ENCODE assay signal across 8 mouse cellular contexts in the genomic region with DNA sequence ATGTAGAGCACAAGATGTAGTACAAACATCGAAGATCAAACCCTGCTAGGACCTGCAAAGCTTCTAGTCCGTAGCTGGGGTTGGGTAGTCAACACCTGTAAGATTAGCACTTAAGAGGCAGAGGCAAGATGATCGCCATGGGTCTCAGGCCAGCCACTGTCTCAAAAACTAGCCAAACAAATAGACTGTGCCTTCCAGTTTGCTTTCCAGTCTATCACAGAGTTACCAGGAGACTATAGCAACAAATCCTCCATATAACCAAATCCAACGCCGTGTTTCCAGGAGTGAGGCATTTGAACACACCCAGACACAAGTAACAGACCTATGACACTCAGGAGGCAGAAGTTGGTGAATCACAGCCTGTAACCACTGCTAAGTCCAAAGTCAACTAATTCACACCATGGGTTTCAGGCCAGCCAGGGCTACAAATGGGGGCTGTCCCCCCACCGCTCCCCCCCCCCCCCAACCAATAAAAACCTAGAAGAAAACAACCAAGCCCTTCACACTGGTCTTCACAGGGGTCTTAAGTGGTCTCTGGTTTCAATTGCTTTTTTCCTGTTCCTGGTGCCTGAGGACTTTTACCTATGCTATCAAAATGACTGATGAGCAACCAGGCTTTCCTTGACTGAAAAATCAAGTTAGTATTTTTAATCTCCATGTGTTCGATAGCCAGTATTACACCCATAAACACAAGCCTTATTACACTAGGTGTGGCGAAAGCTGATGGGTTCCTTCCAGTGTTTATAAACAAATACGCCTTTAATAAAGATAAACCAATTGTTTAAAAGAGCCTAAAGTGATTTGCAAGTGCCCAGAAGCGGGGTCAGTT. TPM values are rescaled to one million over a fixed set of nuclear protein-coding genes. Genes with fewer than 3 reads are reported as not detected.
DNase-seq lines count a peak whose midpoint lies in the region; ATAC-seq and TF ChIP-seq lines count a peak whose summit lies in the region.

No protein-coding gene starts in this region.

- no peaks in the 10 kb centered on the region for H3K27me3 ChIP-seq in heart, embryonic 14.5 days (ENCODE audit: control insufficient read depth, insufficient read depth, low read length)
- H3K27me3 ChIP-seq in MEL (ENCODE audit: control insufficient read depth in 1 of 2, insufficient read depth in 2 of 2, low read length in 2 of 2) = no peaks in the 10 kb centered on the region
- H3K27me3 ChIP-seq in heart, embryonic 15.5 days = no peaks in the 10 kb centered on the region

- H3K27ac ChIP-seq in heart, embryonic 14.5 days (replicated peaks in 1 of 2; ENCODE audit: control insufficient read depth in 1 of 2, insufficient read depth in 1 of 2, low read depth in 2 of 2, low read length in 2 of 2) = peak overlapping the region in 1 of 2 experiments; percentile 58; a peak in 2 of 4 replicates
- H3K27ac ChIP-seq in MEL (ENCODE audit: control insufficient read depth, low read depth, low read length) (peak overlapping the region; percentile 55), macrophage (no peak overlapping the region)
- H3K27ac ChIP-seq in heart, embryonic 15.5 days = peak overlapping the region; percentile 75

- peak overlapping the region; percentile 51 to 58 for H3K4me3 ChIP-seq in heart, embryonic 14.5 days (ENCODE audit: control insufficient read depth in 1 of 2, insufficient read depth in 1 of 2, low read depth in 1 of 2, low read length in 2 of 2)
- H3K4me3 ChIP-seq in MEL (ENCODE audit: control insufficient read depth in 1 of 2, insufficient read depth in 1 of 2, low read depth in 2 of 2, low read length in 2 of 2) = peak overlapping the region; percentile 76 to 89
- H3K4me3 ChIP-seq in heart, embryonic 15.5 days = peak overlapping the region; percentile 63
- H3K4me3 ChIP-seq in macrophage (ENCODE audit: inconsistent target) = peak overlapping the region; percentile 38

- peaks cover 0 to 9% of the 10 kb centered on the region in 2 experiments; a peak in 2 of 4 replicates for H3K4me1 ChIP-seq in heart, embryonic 14.5 days (ENCODE audit: control insufficient read depth in 2 of 2, insufficient read depth in 2 of 2, low read length in 2 of 2)
- H3K4me1 ChIP-seq in MEL (ENCODE audit: control insufficient read depth in 1 of 2, insufficient read depth in 2 of 2, low read length in 2 of 2) = peaks cover 0 to 5% of the 10 kb centered on the region in 2 experiments; a peak in 2 of 4 replicates
- peaks cover 8% of the 10 kb centered on the region; the same call in 1 of the 2 replicates for H3K4me1 ChIP-seq in heart, embryonic 15.5 days (replicated peaks)

- intact Hi-C loops in heart, postnatal 10 days (cut with DNase I) = loop anchor here (1.0 to 5.0 kb wide), 2 partner anchors 105 to 173 kb away; partner anchors contain the start of genes Alg11 and Atp7b
- intact Hi-C loops in gastrocnemius, postnatal 14 days (cut with DNase I; ENCODE audit: low total_unique reads) = no loop called here

- no peak for TF ChIP-seq CTCF in MEL (IDR thresholded peaks at IDR 0.05 in 2 of 3, conservative IDR thresholded peaks at IDR 0.05 in 1 of 3; ENCODE audit: control insufficient read depth in 1 of 3, insufficient read depth in 1 of 3, low read depth in 2 of 3, low read length in 3 of 3, poor library complexity in 1 of 3, severe bottlenecking in 1 of 3)

- H3K36me3 ChIP-seq in heart, embryonic 14.5 days (ENCODE audit: control insufficient read depth, insufficient read depth, low read length) = peaks cover 39% of the 10 kb centered on the region
- peaks cover 0 to 3% of the 10 kb centered on the region in 2 experiments; a peak in 2 of 4 replicates for H3K36me3 ChIP-seq in MEL (ENCODE audit: control insufficient read depth in 1 of 2, insufficient read depth in 2 of 2, low read length in 2 of 2)
- peaks cover 16% of the 10 kb centered on the region for H3K36me3 ChIP-seq in heart, embryonic 15.5 days
- no peaks in the 10 kb centered on the region for H3K36me3 ChIP-seq in macrophage (ENCODE audit: inconsistent target)

- H3K9ac ChIP-seq in heart, embryonic 14.5 days (ENCODE audit: low read length) = peak overlapping the region; percentile 74
- peak overlapping the region; percentile 78 for H3K9ac ChIP-seq in MEL (ENCODE audit: control insufficient read depth, low read depth, low read length, poor library complexity, severe bottlenecking)
- peak overlapping the region; percentile 59 for H3K9ac ChIP-seq in heart, embryonic 15.5 days

- TF ChIP-seq RAD21 in MEL (IDR thresholded peaks at IDR 0.05; ENCODE audit: low read depth, low read length) = no peak

- no peak for ATAC-seq in heart, embryonic 14.5 days (ENCODE audit: insufficient number of reproducible peaks, insufficient read depth, low FRiP score, low read depth)
- no peak; the same call in 1 of the 2 replicates for ATAC-seq in heart, embryonic 15.5 days (replicated peaks; ENCODE audit: insufficient number of reproducible peaks, insufficient read depth, low FRiP score, low read depth)

- H3K4me2 ChIP-seq in heart, embryonic 14.5 days (ENCODE audit: low read length) = peak overlapping the region; percentile 73
- H3K4me2 ChIP-seq in heart, embryonic 15.5 days = peak overlapping the region; percentile 60

- H3K79me2 ChIP-seq in MEL (ENCODE audit: control insufficient read depth, insufficient read depth, low read length, poor library complexity) (no peaks in the 10 kb centered on the region), macrophage (ENCODE audit: inconsistent target) (no peaks in the 10 kb centered on the region)

- no peak for DNase-seq in heart, postnatal 10 days
- no peak for DNase-seq in MEL (ENCODE audit: low read depth, low spot score)
- no peak for DNase-seq in adrenal gland, postnatal 36 days
- DNase-seq in cerebellum, adult 11-12 months = no peak
- no peak for DNase-seq in gastrocnemius, postnatal 14 days

- no peak for TF ChIP-seq EP300 in MEL (IDR thresholded peaks at IDR 0.05; ENCODE audit: low read depth in 1 of 2, low read length in 2 of 2)

- TF ChIP-seq POLR2A in MEL (IDR thresholded peaks at IDR 0.05; ENCODE audit: control insufficient read depth in 1 of 2, insufficient read depth in 1 of 2, low read depth in 1 of 2, low read length in 2 of 2, poor library complexity in 1 of 2) = no peak

- H3K9me3 ChIP-seq in heart, embryonic 14.5 days (ENCODE audit: control insufficient read depth, low read length) = no peaks in the 10 kb centered on the region
- no peaks in the 10 kb centered on the region for H3K9me3 ChIP-seq in MEL (replicated peaks; ENCODE audit: insufficient read depth, low read length)
- no peaks in the 10 kb centered on the region for H3K9me3 ChIP-seq in heart, embryonic 15.5 days (replicated peaks)

- 53% methylated on average over 10 of the region's 10 CpGs for WGBS in heart, embryonic 14.5 days
- 49% methylated on average over 10 of the region's 10 CpGs for WGBS in heart, embryonic 15.5 days
- 55% methylated on average over 10 of the region's 10 CpGs for WGBS in macrophage (ENCODE audit: missing documents)

RNA-seq across cellular contexts. Expression of gene Nek3, which starts 0.8 kb away (rescaled TPM):
- 5.1 and 5.6 TPM in 2 replicates for polyA plus RNA-seq in heart, embryonic 14.5 days (2014; fragmentation: Nextera tagmentation; extraction: Ambion mirVana)
- total RNA-seq in heart, postnatal 10 days (2021) = 1 to 10 TPM; 1.9 to 2.1 TPM
- 2.0 and 3.0 TPM in 2 replicates for total RNA-seq in MEL (2012; rRNA removed)
- polyA plus RNA-seq in MEL (2012; ENCODE audit: insufficient read depth in 1 of 2, insufficient read length in 2 of 2, low read depth in 1 of 2, low replicate concordance in 2 of 2, missing spikeins in 1 of 2) (1 to 10 TPM in 1 of 2 experiments, not detected in 1; 3.5 TPM), macrophage (2018) (0.77 to 1.0 TPM (median 0.79 TPM) in 3 replicates)
- 4.3 and 4.5 TPM in 2 replicates for polyA plus RNA-seq in heart, embryonic 15.5 days (2015; fragmentation: Nextera tagmentation; extraction: Ambion mirVana)
- 1 to 10 TPM in 21 of 26 experiments, under 1 TPM in 4, not detected in 1; 0.46 to 7.3 (median 3.6) TPM for total RNA-seq in macrophage (2018; cell fraction: chromatin; rRNA removed)
- total RNA-seq in macrophage (2018; cell fraction: cytosol; rRNA removed) = 1 to 10 TPM in 10 of 26 experiments, under 1 TPM in 16; 0.44 to 1.7 (median 0.95) TPM
- 1 to 10 TPM in 19 of 26 experiments, under 1 TPM in 6, not detected in 1; 0.52 to 4.3 (median 2.1) TPM for total RNA-seq in macrophage (2018; cell fraction: nucleus; rRNA removed)
- total RNA-seq in adrenal gland, postnatal 36 days (2021) = 1 to 10 TPM; 4.6 to 4.9 TPM
- 1 to 10 TPM; 2.5 to 3.6 TPM for total RNA-seq in gastrocnemius, postnatal 14 days (2021)

RNA-seq across cellular contexts. Expression of gene Ckap2, which starts 20.2 kb away (rescaled TPM):
- 34.9 and 36.5 TPM in 2 replicates for polyA plus RNA-seq in heart, embryonic 14.5 days (2014; fragmentation: Nextera tagmentation; extraction: Ambion mirVana)
- 10 to 100 TPM; 12.7 to 13.0 TPM for total RNA-seq in heart, postnatal 10 days (2021)
- 25.5 and 26.4 TPM in 2 replicates for total RNA-seq in MEL (2012; rRNA removed)
- polyA plus RNA-seq in MEL (2012; ENCODE audit: insufficient read depth in 1 of 2, insufficient read length in 2 of 2, low read depth in 1 of 2, low replicate concordance in 2 of 2, missing spikeins in 1 of 2) (10 to 100 TPM in 1 of 2 experiments, not detected in 1; 33.6 TPM), macrophage (2018) (0.34 to 3.3 TPM (median 2.6 TPM) in 3 replicates)
- polyA plus RNA-seq in heart, embryonic 15.5 days (2015; fragmentation: Nextera tagmentation; extraction: Ambion mirVana) = 30.2 and 31.2 TPM in 2 replicates
- total RNA-seq in macrophage (2018; cell fraction: chromatin; rRNA removed) = 10 to 100 TPM in 1 of 26 experiments, 1 to 10 TPM in 16, under 1 TPM in 6, not detected in 3; 0.34 to 12.2 (median 1.8) TPM
- 1 to 10 TPM in 10 of 26 experiments, under 1 TPM in 16; 0.19 to 2.2 (median 0.67) TPM for total RNA-seq in macrophage (2018; cell fraction: cytosol; rRNA removed)
- 1 to 10 TPM in 13 of 26 experiments, under 1 TPM in 11, not detected in 2; 0.24 to 8.6 (median 1.2) TPM for total RNA-seq in macrophage (2018; cell fraction: nucleus; rRNA removed)
- 1 to 10 TPM; 5.2 to 5.6 TPM for total RNA-seq in adrenal gland, postnatal 36 days (2021)
- total RNA-seq in gastrocnemius, postnatal 14 days (2021) = 1 to 10 TPM; 2.9 to 3.2 TPM

RNA-seq across cellular contexts. Expression of gene Vps36, which starts 27.1 kb away (rescaled TPM):
- 22.4 and 24.2 TPM in 2 replicates for polyA plus RNA-seq in heart, embryonic 14.5 days (2014; fragmentation: Nextera tagmentation; extraction: Ambion mirVana)
- 10 to 100 TPM; 28.5 to 31.3 TPM for total RNA-seq in heart, postnatal 10 days (2021)
- total RNA-seq in MEL (2012; rRNA removed) = 21.7 and 23.2 TPM in 2 replicates
- 10 to 100 TPM in 1 of 2 experiments, not detected in 1; 27.9 TPM for polyA plus RNA-seq in MEL (2012; ENCODE audit: insufficient read depth in 1 of 2, insufficient read length in 2 of 2, low read depth in 1 of 2, low replicate concordance in 2 of 2, missing spikeins in 1 of 2)
- 20.5 and 21.7 TPM in 2 replicates for polyA plus RNA-seq in heart, embryonic 15.5 days (2015; fragmentation: Nextera tagmentation; extraction: Ambion mirVana)
- 10 to 100 TPM in 16 of 26 experiments, 1 to 10 TPM in 10; 4.1 to 17.6 (median 12.7) TPM for total RNA-seq in macrophage (2018; cell fraction: chromatin; rRNA removed)
- total RNA-seq in macrophage (2018; cell fraction: cytosol; rRNA removed) = 10 to 100 TPM; 16.3 to 26.6 (median 21.8) TPM
- total RNA-seq in macrophage (2018; cell fraction: nucleus; rRNA removed) = 10 to 100 TPM in 19 of 26 experiments, 1 to 10 TPM in 7; 6.3 to 25.7 (median 13.3) TPM
- 18.8 to 27.6 TPM (median 20.9 TPM) in 3 replicates for polyA plus RNA-seq in macrophage (2018)
- 10 to 100 TPM; 37.5 to 40.4 TPM for total RNA-seq in adrenal gland, postnatal 36 days (2021)
- 10 to 100 TPM; 27.3 to 27.4 TPM for total RNA-seq in gastrocnemius, postnatal 14 days (2021)

RNA-seq across cellular contexts. Expression of gene Nek5, which starts 40.6 kb away (rescaled TPM):
- 0.20 and 0.30 TPM in 2 replicates for polyA plus RNA-seq in heart, embryonic 14.5 days (2014; fragmentation: Nextera tagmentation; extraction: Ambion mirVana)
- not detected for total RNA-seq in heart, postnatal 10 days (2021)
- not detected in 2 replicates for total RNA-seq in MEL (2012; rRNA removed)
- under 1 TPM in 1 of 2 experiments, not detected in 1; 0.04 TPM for polyA plus RNA-seq in MEL (2012; ENCODE audit: insufficient read depth in 1 of 2, insufficient read length in 2 of 2, low read depth in 1 of 2, low replicate concordance in 2 of 2, missing spikeins in 1 of 2)
- 0.26 and 0.43 TPM in 2 replicates for polyA plus RNA-seq in heart, embryonic 15.5 days (2015; fragmentation: Nextera tagmentation; extraction: Ambion mirVana)
- total RNA-seq in macrophage (2018; cell fraction: chromatin; rRNA removed) = not detected
- not detected for total RNA-seq in macrophage (2018; cell fraction: cytosol; rRNA removed)
- not detected for total RNA-seq in macrophage (2018; cell fraction: nucleus; rRNA removed)
- not detected in 3 replicates for polyA plus RNA-seq in macrophage (2018)
- 1 to 10 TPM; 5.9 to 7.4 TPM for total RNA-seq in adrenal gland, postnatal 36 days (2021)
- not detected for total RNA-seq in gastrocnemius, postnatal 14 days (2021)
